In the genomic region with DNA sequence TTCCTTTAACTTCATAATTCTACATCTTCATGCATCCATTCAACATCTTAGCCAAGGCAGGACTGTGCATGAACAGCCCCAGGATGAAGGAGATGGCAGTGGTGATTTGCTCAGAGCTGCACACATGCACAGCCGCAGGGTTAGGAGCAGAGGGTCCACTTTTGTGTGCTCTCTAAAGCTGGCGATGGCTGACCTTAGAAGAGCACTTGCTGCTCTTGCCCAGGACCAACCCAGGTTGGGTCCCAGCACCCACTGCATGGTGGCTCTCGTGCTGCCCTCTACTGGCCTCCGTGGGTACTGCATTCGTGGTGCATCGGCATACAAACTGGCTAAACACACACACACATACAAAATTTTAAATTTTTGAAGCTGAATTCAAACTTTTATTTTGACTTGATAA, we compare ENCODE assay signal across 8 mouse cellular contexts.
DNase-seq lines count a peak whose midpoint lies in the region; ATAC-seq and TF ChIP-seq lines count a peak whose summit lies in the region.

No protein-coding gene starts in this region.

- no peak overlapping the region for H3K4me3 ChIP-seq in E14TG2a.4 (replicated peaks; ENCODE audit: low read length)

- peaks cover 88% of the 10 kb centered on the region for H3K36me3 ChIP-seq in E14TG2a.4 (ENCODE audit: insufficient read depth, low read length)

- no peaks in the 10 kb centered on the region for H3K9me3 ChIP-seq in E14TG2a.4 (ENCODE audit: low read length)

- peak; percentile 67 for ATAC-seq in granulocyte monocyte progenitor cell, adult 5-6 weeks (replicated peaks; ENCODE audit: poor library complexity, severe bottlenecking)
- no peak for ATAC-seq in activated CD4-positive, CD25-positive, alpha-beta regulatory T cell, adult 4 months

- peak; percentile 58 to 86 for DNase-seq in adrenal gland, adult (ENCODE audit: inconsistent age in 2 of 2, low spot score in 1 of 2)
- DNase-seq in embryo, embryonic 10.5 days (ENCODE audit: low spot score): peak; percentile 82
- peak; percentile 50 for DNase-seq in left cerebral cortex, adult 11 months (ENCODE audit: low spot score)
- peak; percentile 68 to 80 for DNase-seq in lung, postnatal 4 days
- DNase-seq in spleen, adult 12 weeks (ENCODE audit: low spot score): peak; percentile 61

- H3K27me3 ChIP-seq in E14TG2a.4 (ENCODE audit: insufficient read depth, low read length): no peaks in the 10 kb centered on the region

- peak; percentile 93 for TF ChIP-seq CTCF in E14TG2a.4 (conservative IDR thresholded peaks at IDR 0.05; ENCODE audit: low read length)

- peaks cover 29% of the 10 kb centered on the region for H3K4me1 ChIP-seq in E14TG2a.4 (replicated peaks; ENCODE audit: low read depth, low read length)
